Mouse (Mus musculus) brown adipose tissue, adult 24 weeks (tissue): ENCODE results near the gene Cdh22. TPM values are rescaled to one million over a fixed set of nuclear protein-coding genes. Genes with fewer than 3 reads are reported as not detected.

ENCODE experiments used
- H3K27ac ChIP-seq: fragments of 200-500 bp; replicated peaks from 2 replicates; pipeline ENCODE4 v1.5.1; 2012; ENCODE audit warnings: low read depth, mild to moderate bottlenecking, low read length
- H3K4me1 ChIP-seq: fragments of 200-500 bp; 2 replicates; pipeline ENCODE4 v1.6.1; 2012; ENCODE audit warnings: low read length, mixed read lengths; ENCODE audit not compliant: control insufficient read depth, insufficient read depth, insufficient read length
- H3K4me3 ChIP-seq: fragments of 200-500 bp; 2 replicates; pipeline ENCODE4 v1.5.1; 2012; ENCODE audit warnings: low read depth, mild to moderate bottlenecking, low read length, moderate library complexity; ENCODE audit not compliant: insufficient read depth
- polyA plus RNA-seq: library from polyadenylated mRNA; stranded (reverse); fragments of >200 nt; gene quantifications from 2 replicates; pipeline ENCODE4 v1.2.4, GENCODE M21; 2012; ENCODE audit not compliant: missing spikeins, insufficient read depth, insufficient read length

The Cdh22 gene
- polyA plus RNA-seq, 1 experiment: not detected

DNA sequence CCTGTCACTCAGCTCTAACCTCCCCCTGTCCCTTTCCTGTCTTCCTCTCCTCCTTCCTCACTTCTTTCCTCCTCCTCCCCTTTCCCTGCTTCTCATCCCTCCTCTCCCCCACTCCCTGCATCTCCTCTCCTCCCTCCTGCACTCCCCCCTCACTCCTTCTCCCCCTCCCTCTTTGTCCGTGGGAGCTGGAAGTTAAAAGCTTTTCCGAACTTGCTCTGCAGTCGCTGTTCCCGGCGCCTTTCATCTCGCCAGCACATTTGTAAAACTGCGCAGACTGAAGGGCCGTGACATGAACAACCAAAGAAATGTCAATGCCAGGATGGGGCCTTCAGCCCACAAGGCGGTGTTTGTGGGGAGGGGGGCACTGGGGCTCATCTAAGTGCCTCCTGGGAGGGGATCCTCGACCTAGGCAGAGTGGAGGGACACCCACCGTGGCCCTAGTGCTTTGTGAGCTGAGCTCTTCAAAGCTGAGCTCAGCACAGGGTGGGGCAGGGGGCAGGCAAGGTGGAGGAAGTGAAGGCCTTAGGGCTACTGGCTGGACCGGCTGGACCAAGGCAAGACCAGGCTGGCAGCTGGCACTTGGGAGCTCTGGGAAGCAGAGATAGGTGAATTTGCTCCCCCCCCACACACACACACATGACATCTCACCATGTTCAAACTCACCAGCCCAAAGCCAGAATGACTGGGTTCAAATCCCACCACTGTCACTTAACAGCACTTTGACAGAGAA is 3.9 kb upstream of the Cdh22 start:
- H3K4me1 ChIP-seq: peaks cover 3% of the 10 kb centered on the region; the same call in 1 of the 2 replicates
- no peak overlapping the region for H3K27ac ChIP-seq
- H3K4me3 ChIP-seq: no peak overlapping the region

DNA sequence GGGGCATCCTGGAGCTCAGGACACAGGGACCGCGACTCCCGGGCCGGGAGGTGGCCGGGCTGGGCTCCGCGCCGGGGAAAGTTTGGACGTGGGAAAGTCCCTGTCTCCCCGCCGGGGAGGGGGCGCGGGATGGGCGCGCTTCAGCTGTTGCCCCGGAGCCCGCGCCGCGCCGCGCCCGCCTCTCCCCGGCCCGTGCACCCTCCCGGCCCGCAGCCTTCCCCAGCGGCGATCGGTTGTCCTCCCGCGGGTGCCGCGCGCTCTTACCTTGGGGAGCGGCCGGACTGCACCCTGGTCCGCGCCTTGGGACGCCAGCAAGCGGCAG is 401 bp downstream of the Cdh22 start:
- peak overlapping the region; percentile 48 for H3K4me3 ChIP-seq
- H3K27ac ChIP-seq: no peak overlapping the region
- peaks cover 4% of the 10 kb centered on the region; the same call in 1 of the 2 replicates for H3K4me1 ChIP-seq

DNA sequence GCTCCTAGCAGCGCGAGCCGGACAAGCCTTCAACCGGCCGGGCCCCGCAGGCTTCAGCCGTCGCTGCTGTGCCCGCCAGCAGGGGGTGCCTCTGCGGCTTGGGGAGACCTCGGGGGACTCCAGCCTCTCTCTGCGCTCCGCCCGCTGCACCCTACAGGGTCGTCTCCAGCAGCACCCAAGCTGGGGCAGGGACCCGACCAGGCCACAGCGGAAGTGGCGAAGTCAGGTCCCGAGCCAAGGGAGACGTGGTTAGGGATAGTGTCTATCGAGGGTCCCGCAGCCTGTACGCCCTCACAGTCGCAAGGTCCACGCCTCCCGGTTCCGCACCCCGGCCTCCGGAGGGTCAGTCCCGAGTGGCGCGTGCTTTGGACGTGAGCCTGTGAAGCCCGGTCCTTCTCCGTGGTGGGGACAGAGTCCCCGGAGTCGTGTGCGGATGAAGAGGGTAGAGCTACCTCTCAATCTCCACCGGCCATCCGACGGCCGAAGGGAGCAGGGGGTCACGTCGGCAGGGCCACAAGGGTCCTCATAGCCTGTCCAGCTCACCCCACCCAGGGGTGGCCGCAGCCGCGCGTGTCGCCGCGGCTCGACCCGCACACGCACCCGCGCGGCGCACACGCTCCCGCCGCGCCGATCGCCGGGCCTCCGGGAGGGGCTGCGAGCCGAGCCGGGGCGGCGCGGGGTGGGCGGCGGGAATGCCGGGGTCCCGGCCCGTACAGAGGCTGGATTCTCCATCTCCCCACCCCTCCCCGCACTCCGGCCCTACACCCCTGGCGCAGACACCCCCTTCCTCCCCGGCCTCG is 962 bp downstream of the Cdh22 start:
- H3K4me3 ChIP-seq: peak overlapping the region; percentile 49
- H3K27ac ChIP-seq: no peak overlapping the region
- peaks cover 4% of the 10 kb centered on the region; the same call in 1 of the 2 replicates for H3K4me1 ChIP-seq

DNA sequence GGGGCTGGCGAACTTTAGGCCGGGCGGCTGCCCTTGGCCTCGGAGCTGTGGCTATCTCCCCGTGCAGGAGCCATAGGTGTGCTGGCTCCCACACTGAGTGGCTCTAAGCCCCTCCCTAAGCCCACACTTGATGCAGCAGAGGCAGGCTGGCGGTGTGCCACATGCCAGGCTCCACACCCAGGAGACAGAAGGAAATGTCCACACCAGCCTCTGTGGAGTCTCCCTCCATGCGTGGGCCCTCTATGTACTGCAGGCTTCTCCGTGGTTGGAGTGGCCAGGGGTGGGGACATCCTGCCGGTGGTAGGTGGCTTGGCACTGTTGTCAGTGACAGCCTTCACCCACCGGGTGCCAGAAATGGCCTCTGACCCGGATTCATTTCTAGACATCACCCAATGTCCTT is 5.6 kb downstream of the Cdh22 start:
- H3K4me1 ChIP-seq: peaks cover 4% of the 10 kb centered on the region; the same call in 1 of the 2 replicates
- no peak overlapping the region for H3K27ac ChIP-seq
- H3K4me3 ChIP-seq: no peak overlapping the region

DNA sequence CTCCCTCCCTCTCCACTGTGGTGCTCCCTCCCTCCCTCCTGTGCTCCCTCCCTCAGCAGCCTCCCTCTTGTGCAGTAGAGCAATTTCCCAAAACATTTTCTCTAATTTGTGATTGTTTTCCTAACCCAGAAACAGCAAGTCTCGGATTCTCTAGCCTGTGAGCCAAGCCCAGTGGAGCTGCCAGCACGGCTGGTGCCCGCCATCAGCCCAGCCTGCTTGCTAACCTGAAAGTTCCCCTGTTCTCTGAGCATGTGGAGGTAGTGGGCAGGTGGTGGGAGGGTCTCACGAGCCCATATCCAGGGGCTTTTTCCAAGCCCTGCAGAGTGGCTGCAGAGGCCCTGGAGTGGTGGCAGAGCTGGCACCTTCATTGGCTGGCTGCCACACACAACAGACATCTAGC is 10.8 kb downstream of the Cdh22 start:
- H3K4me1 ChIP-seq: no peaks in the 10 kb centered on the region

DNA sequence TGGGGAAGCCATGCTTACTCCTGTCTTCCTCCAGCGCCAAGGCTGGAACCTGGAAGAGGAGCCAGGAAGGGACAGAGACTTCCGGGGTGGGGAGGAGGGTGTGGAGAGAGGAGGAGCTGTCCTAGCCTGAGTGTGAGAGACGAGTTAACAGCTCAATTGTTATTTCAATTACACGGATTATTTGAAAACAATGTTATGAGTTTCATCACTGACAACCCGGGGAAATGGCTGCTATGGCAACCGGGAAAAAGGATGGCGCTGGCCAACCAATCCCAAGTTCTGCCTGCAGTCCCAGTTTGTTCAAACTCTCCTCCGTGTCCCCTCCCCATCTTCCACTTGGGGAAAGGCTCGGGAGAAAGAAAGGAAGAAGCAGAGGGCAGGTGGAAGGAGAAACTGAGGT is 12.7 kb downstream of the Cdh22 start:
- Histone ChIP-seq H3K4me3 (no peak overlapping the region), H3K27ac (no peak overlapping the region), H3K4me1 (no peaks in the 10 kb centered on the region)

More for the DNA sequence above, 10.8 kb downstream of the Cdh22 start:
- Histone ChIP-seq H3K27ac (no peak overlapping the region), H3K4me3 (no peak overlapping the region)

DNA sequence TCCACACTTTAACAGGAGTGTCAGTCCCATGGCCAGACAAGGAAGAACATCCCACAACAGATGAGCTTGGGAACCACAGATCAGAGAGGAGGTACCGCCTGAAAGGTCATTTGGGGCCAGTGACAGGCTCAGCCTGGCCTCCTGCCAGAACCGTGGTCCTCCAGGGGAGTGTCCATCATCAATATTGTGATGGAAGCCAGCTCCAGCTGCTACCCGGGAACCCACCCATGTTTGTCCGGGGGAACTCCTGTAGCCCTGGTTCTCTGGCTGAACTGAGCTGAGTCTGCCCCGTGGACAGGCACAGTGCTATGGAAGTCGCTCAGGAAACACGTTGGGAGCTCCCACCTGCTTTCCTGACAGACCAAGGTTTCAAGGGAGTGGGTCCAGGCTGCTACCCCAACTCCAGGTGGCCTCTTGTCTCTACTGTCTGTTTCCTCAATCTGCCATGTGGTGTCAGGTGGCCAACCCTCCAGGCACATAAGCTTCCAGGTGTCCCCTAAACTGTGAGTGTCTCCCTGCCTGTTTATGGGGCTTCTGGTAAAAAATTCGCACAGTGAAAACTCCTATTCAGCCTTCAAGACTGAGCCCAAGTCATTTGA is 14.2 kb downstream of the Cdh22 start:
- no peak overlapping the region for H3K27ac ChIP-seq
- H3K4me1 ChIP-seq: no peaks in the 10 kb centered on the region
- H3K4me3 ChIP-seq: no peak overlapping the region

DNA sequence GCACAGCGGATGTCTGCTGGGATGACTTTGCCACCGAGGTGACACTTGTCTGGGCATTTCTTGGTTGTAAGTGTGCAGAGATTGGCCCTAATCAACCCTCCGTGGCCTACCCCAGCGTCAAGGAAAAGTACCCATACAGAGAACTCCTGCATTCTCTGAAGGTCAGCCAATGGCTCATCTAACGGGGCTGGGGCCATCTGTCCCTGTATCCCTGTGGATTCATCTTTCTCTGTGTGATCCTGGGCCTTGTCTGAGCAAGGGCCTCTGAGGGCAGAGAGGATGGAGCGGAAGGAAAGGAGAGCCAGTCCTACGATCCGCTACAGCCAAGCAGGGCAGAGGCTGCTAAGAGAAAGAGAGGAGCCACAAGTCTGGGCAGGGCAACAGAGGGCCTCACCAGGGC is 15.7 kb downstream of the Cdh22 start:
- H3K4me3 ChIP-seq: no peak overlapping the region
- H3K4me1 ChIP-seq: no peaks in the 10 kb centered on the region; the same call in 1 of the 2 replicates
- no peak overlapping the region for H3K27ac ChIP-seq

DNA sequence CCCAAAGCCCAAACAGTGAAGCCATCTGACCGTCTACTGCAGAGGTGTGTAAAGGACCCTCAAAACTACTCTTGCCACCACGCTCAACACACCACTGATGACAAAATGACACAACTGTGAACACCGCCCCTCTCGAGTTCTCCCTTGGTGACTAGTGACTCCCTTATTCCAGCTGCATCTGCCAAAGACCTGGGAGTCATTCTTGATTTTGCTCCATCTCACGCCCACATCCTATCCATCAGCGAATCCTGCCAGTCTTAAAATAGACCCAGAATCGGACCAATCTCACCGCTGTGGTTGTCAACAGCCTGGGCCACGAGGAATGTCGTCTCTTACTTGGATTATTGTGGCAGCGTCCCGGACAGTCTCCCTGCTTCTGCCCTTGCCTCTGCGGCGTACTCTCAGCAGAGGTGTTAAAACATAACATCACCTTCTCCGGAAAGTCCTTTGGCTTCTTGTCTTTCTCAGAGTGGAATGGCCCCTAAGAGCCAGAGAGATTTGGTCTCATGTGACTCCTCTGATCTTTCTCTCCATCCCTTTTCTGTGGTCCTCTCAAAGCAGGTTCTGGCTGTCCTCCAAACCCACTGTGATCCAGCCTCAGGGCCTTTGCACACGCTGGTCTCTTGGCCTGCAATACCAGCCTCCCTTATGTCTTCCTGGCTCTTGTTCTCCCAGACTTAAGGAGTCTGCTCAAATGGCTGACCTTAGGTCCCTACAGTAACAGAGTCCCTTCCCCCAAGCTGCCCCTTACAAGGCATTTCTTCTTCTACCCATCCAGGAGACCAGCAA is 17.1 kb downstream of the Cdh22 start:
- H3K4me1 ChIP-seq: no peaks in the 10 kb centered on the region; the same call in 1 of the 2 replicates
- no peak overlapping the region for H3K4me3 ChIP-seq

DNA sequence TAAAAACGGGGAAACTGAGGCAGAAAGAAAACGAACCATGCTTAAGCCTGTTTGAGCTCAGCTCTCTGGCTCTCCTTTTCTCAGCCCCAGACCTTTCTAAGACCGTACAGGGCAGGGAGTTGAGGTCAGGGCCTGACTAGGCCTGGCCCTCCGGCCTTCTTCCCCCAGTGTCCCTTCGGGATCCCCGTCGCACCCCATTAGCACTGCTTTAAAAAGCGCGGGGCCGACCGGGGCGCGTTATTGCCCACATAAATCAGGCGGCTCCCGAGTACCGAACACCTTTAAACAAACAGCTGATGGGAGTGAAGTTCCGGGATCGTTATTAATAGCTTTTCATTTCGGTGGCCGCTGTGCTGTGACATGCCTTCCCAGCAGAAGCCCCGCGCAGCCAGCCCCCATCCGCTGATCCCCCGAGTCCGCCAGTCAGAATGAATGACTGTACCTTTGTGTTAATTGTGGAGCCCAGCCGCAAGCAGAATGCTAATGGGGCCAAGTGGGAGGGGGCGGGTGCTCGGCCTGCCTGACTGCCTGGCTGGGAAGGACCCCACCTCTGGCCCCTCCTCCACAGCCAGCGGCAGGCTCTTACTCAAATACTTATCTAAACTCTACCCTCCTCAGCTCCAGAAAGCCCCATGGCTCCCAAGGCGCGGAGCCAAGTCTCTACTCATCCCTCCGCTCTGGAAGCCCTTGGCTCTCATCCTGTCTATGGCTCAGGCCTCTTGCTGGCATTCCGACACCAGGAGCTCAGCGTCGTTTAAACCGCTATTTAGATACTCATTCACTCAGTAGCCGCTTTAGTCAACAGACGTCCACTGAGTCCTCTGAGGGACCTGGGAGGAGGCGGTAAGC is 19.3 kb downstream of the Cdh22 start:
- Histone ChIP-seq H3K4me3 (no peak overlapping the region), H3K27ac (no peak overlapping the region), H3K4me1 (no peaks in the 10 kb centered on the region; the same call in 1 of the 2 replicates)

More for the DNA sequence above, 17.1 kb downstream of the Cdh22 start:
- no peak overlapping the region for H3K27ac ChIP-seq

DNA sequence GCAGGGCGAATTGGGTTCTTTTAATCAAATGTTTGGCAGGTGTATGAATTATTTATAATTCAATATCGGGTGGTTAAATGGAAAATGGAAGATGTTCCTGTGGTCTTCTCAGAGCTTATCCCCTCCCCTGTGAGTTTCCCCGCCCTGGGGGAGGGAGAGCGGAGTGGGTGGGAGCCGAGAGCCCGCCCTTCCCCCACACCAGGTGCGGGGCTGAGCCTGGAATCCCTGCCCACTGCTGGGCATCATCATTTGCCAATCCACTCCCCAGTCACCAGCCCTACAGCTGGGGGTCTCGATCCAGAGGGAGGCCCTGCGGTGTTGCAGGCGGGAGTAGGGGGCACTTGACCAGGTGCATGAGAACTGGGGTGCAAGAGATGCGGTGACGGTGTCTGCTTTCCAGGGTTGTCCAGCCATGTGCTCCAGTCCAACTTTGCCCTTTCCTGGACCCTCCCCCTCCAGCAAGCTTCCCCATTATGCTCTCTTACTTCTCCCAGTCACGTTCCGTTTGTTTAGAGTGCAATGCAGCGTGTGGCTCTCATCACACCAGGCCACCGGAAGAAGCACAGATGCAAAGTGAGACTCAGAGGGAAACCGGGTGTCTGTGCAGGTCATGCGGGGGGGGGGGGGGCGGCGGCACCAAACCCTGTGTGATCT is 23.1 kb downstream of the Cdh22 start:
- Histone ChIP-seq H3K4me1 (no peaks in the 10 kb centered on the region; the same call in 1 of the 2 replicates), H3K27ac (no peak overlapping the region), H3K4me3 (no peak overlapping the region)

DNA sequence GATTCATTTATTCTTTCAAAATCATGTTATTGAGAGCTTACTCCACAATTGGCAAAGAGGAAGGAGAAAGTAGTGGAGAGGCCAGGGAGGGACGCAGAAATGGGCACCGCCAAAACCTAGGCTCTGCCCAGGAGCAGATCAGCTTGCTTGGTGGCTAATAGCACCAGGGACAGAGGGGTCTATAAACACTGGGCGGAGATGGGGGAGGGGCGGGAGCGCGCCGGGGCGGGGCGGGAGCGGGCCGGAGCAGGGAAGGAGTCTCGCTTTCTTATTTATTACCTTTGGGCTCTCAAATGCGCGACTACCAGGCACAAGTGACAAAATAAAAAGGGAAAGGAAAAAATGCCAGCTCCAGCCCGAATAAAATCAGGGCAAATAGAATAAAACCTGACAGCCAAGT is 23.7 kb downstream of the Cdh22 start:
- Histone ChIP-seq H3K4me1 (no peaks in the 10 kb centered on the region; the same call in 1 of the 2 replicates), H3K27ac (no peak overlapping the region), H3K4me3 (no peak overlapping the region)

DNA sequence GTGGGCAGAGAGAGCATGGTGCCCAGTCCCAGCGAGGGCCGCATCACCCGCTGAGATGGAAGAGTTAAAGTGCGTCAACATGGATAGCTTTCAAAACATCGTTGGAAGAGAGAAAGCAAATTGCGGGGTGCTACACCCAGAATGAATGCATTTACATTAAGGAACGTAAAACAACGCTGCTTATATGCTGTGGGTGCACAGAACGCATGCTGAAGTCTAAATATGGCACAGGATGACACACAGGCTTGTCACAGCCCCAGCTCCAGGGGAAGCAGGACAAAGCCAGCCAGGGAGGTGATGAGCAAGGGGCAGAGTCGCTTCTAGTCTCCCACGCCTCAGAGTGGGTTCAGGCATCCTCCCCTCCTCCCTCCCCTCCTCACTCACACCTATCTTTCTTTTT is 27.0 kb downstream of the Cdh22 start:
- no peak overlapping the region for H3K4me3 ChIP-seq
- H3K27ac ChIP-seq: no peak overlapping the region
- no peaks in the 10 kb centered on the region for H3K4me1 ChIP-seq

DNA sequence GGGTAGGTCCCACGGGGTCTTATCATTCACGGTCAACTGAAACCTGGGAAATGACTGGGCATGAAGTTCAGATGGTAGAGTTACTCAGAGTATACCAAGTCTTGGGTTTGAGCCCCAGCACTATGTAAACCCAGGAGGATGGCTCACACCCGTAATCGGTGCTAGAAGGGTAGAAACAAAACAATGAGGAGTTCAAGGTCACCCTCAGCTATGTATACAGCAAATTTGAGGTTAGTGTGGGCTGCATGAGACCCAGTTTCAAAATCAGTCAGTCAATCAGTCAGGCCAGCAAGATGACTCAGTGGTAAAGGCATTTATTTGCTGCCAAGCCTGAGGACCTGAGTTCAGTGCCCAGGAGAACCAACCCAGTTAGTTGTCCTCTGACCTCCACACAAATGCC is 27.6 kb downstream of the Cdh22 start:
- H3K27ac ChIP-seq: no peak overlapping the region
- no peaks in the 10 kb centered on the region for H3K4me1 ChIP-seq
- H3K4me3 ChIP-seq: no peak overlapping the region
